Mouse (Mus musculus) G1E (cell line): ENCODE measurements around the gene Ppp4r1.

Experiments
- CTCF ChIP-seq: IDR thresholded peaks from 2 replicates; pipeline ENCODE4 v1.5.1; 2012; ENCODE audit warnings: low read depth, low read length, inconsistent platforms, mixed read lengths
- GATA1 ChIP-seq: IDR thresholded peaks from 2 replicates; pipeline ENCODE4 v1.6.1; 2012; ENCODE audit warnings: borderline replicate concordance, low read length, inconsistent platforms, mixed read lengths
- TAL1 ChIP-seq: conservative IDR thresholded peaks from 2 replicates; pipeline ENCODE4 v1.6.1; 2012; ENCODE audit warnings: low read depth, low read length, inconsistent platforms, mixed read lengths

DNA sequence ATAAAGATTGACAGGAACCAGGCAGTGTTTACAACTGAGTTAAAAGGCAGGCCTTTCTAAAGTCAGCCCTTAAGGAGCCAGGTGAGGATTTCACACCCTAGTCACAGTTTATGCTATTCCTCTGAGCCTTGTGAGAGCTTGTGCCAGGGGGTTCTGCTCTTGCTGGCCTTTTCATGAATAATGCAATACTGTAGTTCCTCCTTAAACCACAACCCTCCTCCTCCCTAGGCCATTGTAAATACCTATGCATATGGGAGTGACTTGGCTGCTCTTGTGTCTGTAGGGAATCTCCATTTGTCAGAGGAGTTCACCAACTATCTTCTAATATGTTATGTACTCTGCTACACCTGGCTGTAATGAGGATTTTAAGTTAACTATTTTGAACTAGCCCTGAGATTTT lies 3.3 kb downstream of the Ppp4r1 start:
- TF ChIP-seq CTCF: no peak
- no peak for TF ChIP-seq TAL1
- no peak for TF ChIP-seq GATA1
